Mouse (Mus musculus) MEL (cell line): ENCODE measurements around the gene Id1. TPM values are rescaled to one million over a fixed set of nuclear protein-coding genes. Genes with fewer than 3 reads are reported as not detected.

Source experiments
- DNase-seq: peaks from one replicate; pipeline ENCODE4 v3.0.0; 2011; ENCODE audit warnings: low read depth, low spot score
- H3K27ac ChIP-seq: 2 replicates; pipeline ENCODE4 v1.5.1; 2012; ENCODE audit warnings: low read depth, mild to moderate bottlenecking, control low read depth, low read length, moderate library complexity; ENCODE audit not compliant: control insufficient read depth
- H3K27me3 ChIP-seq, 2 experiments: fragments of 150-350 bp in 1 of 2; sonication (generic) in 1 of 2; 2 replicates each; pipeline ENCODE4 v1.6.1; 2012; ENCODE audit warnings: low read length in 2 of 2, mild to moderate bottlenecking in 2 of 2, improper control_type of control experiment in 1 of 2, moderate library complexity in 1 of 2; ENCODE audit not compliant: insufficient read depth in 2 of 2, control insufficient read depth in 1 of 2
- H3K36me3 ChIP-seq, 2 experiments: 2 replicates each; pipeline ENCODE4 v1.6.1; 2012 to 2014; ENCODE audit warnings: low read length in 2 of 2, improper control_type of control experiment in 1 of 2, inconsistent platforms in 1 of 2, mild to moderate bottlenecking in 1 of 2; ENCODE audit not compliant: insufficient read depth in 2 of 2, control insufficient read depth in 1 of 2
- H3K4me1 ChIP-seq, 2 experiments: fragments of 150-350 bp in 1 of 2; sonication (generic) in 1 of 2; 2 replicates each; pipeline ENCODE4 v1.6.1; 2012; ENCODE audit warnings: low read length in 2 of 2, improper control_type of control experiment in 1 of 2, mild to moderate bottlenecking in 1 of 2; ENCODE audit not compliant: insufficient read depth in 2 of 2, control insufficient read depth in 1 of 2
- H3K4me3 ChIP-seq, 2 experiments: fragments of 150-350 bp in 1 of 2; sonication (generic) in 1 of 2; 2 replicates each; pipeline ENCODE4 v1.5.1; 2012; ENCODE audit warnings: low read depth in 2 of 2, low read length in 2 of 2, mild to moderate bottlenecking in 2 of 2, moderate library complexity in 2 of 2, control low read depth in 1 of 2, improper control_type of control experiment in 1 of 2; ENCODE audit not compliant: control insufficient read depth in 1 of 2, insufficient read depth in 1 of 2
- H3K79me2 ChIP-seq: 2 replicates; pipeline ENCODE4 v1.6.1; 2012; ENCODE audit warnings: mild to moderate bottlenecking, low read length, moderate library complexity; ENCODE audit not compliant: control insufficient read depth, poor library complexity, insufficient read depth
- H3K9ac ChIP-seq: 2 replicates; pipeline ENCODE4 v1.6.1; 2012; ENCODE audit warnings: low read depth, mild to moderate bottlenecking, control low read depth, low read length, moderate library complexity; ENCODE audit not compliant: control insufficient read depth, poor library complexity, severe bottlenecking
- H3K9me3 ChIP-seq: fragments of 150-350 bp; sonication (generic); replicated peaks from 2 replicates; pipeline ENCODE4 v1.6.1; 2012; ENCODE audit warnings: mild to moderate bottlenecking, low read length, improper control_type of control experiment, moderate library complexity; ENCODE audit not compliant: insufficient read depth
- BHLHE40 ChIP-seq: IDR thresholded peaks from 2 replicates; pipeline ENCODE4 v1.6.1; 2012; ENCODE audit warnings: low read depth, mild to moderate bottlenecking, inconsistent platforms, low read length, improper control_type of control experiment, borderline replicate concordance
- CHD1 ChIP-seq: IDR thresholded peaks from 2 replicates; pipeline ENCODE4 v1.6.1; 2012; ENCODE audit warnings: low read depth, mild to moderate bottlenecking, inconsistent platforms, low read length, improper control_type of control experiment
- CHD2 ChIP-seq: IDR thresholded peaks from 2 replicates; pipeline ENCODE4 v1.6.1; 2011; ENCODE audit warnings: low read length, improper control_type of control experiment
- CTCF ChIP-seq, 3 experiments: IDR thresholded peaks in 2 of 3; conservative IDR thresholded peaks in 1 of 3; 2 replicates each; pipeline ENCODE4 v1.5.1; 2011 to 2012; ENCODE audit warnings: low read length in 3 of 3, low read depth in 2 of 3, mild to moderate bottlenecking in 2 of 3, improper control_type of control experiment in 1 of 3, inconsistent platforms in 1 of 3, mixed read lengths in 1 of 3, moderate library complexity in 1 of 3; ENCODE audit not compliant: control insufficient read depth in 1 of 3, insufficient read depth in 1 of 3, poor library complexity in 1 of 3, severe bottlenecking in 1 of 3
- ELF1 ChIP-seq: IDR thresholded peaks from 2 replicates; pipeline ENCODE4 v1.6.1; 2014; ENCODE audit warnings: low read depth, mild to moderate bottlenecking, inconsistent platforms, low read length, improper control_type of control experiment, moderate library complexity
- EP300 ChIP-seq, 2 experiments: IDR thresholded peaks; 2 replicates each; pipeline ENCODE4 v1.6.1; 2011; ENCODE audit warnings: improper control_type of control experiment in 2 of 2, low read length in 2 of 2, low read depth in 1 of 2, mild to moderate bottlenecking in 1 of 2
- GABPA ChIP-seq: IDR thresholded peaks from 2 replicates; pipeline ENCODE4 v1.6.1; 2012; ENCODE audit warnings: low read depth, mild to moderate bottlenecking, inconsistent platforms, low read length, improper control_type of control experiment, moderate library complexity
- GATA1 ChIP-seq: IDR thresholded peaks from 2 replicates; pipeline ENCODE4 v1.6.1; 2011; ENCODE audit warnings: low read depth, low read length, improper control_type of control experiment
- JUND ChIP-seq: IDR thresholded peaks from 2 replicates; pipeline ENCODE4 v1.6.1; 2011; ENCODE audit warnings: low read depth, mild to moderate bottlenecking, improper control_type of control experiment, low read length
- KAT2A ChIP-seq: conservative IDR thresholded peaks from 2 replicates; pipeline ENCODE4 v1.6.1; 2012; ENCODE audit warnings: low read depth, low read length, improper control_type of control experiment, inconsistent platforms
- MEF2A ChIP-seq: IDR thresholded peaks from 2 replicates; pipeline ENCODE4 v1.6.1; 2014; ENCODE audit warnings: low read depth, mild to moderate bottlenecking, inconsistent platforms, low read length, improper control_type of control experiment; ENCODE audit not compliant: poor library complexity, insufficient replicate concordance, severe bottlenecking; ENCODE audit errors: extremely low read depth
- MXI1 ChIP-seq: IDR thresholded peaks from 2 replicates; pipeline ENCODE4 v1.6.1; 2011; ENCODE audit warnings: mild to moderate bottlenecking, low read depth, low read length, improper control_type of control experiment
- MYB ChIP-seq: IDR thresholded peaks from 2 replicates; pipeline ENCODE4 v1.6.1; 2011; ENCODE audit warnings: mild to moderate bottlenecking, low read depth, low read length, improper control_type of control experiment
- POLR2AphosphoS2 ChIP-seq: IDR thresholded peaks from 2 replicates; pipeline ENCODE4 v1.6.1; 2011; ENCODE audit warnings: low read length, improper control_type of control experiment
- RAD21 ChIP-seq: IDR thresholded peaks from 2 replicates; pipeline ENCODE4 v1.6.1; 2011; ENCODE audit warnings: mild to moderate bottlenecking, low read depth, low read length, improper control_type of control experiment
- RCOR1 ChIP-seq: IDR thresholded peaks from 2 replicates; pipeline ENCODE4 v1.6.1; 2012; ENCODE audit warnings: low read depth, mild to moderate bottlenecking, inconsistent platforms, low read length, improper control_type of control experiment
- SMC3 ChIP-seq: IDR thresholded peaks from 2 replicates; pipeline ENCODE4 v1.6.1; 2011; ENCODE audit warnings: low read depth, low read length, improper control_type of control experiment
- UBTF ChIP-seq: IDR thresholded peaks from 2 replicates; pipeline ENCODE4 v1.6.1; 2012; ENCODE audit warnings: low read depth, mild to moderate bottlenecking, inconsistent platforms, low read length, improper control_type of control experiment, moderate library complexity, borderline replicate concordance; ENCODE audit not compliant: insufficient read depth
- USF2 ChIP-seq, 2 experiments: IDR thresholded peaks; 2 replicates each; pipeline ENCODE4 v1.6.1; 2011 to 2012; ENCODE audit warnings: improper control_type of control experiment in 2 of 2, low read length in 2 of 2, borderline replicate concordance in 1 of 2, inconsistent platforms in 1 of 2, low read depth in 1 of 2, mild to moderate bottlenecking in 1 of 2; ENCODE audit not compliant: insufficient read depth in 1 of 2
- ZC3H11A ChIP-seq: IDR thresholded peaks from 2 replicates; pipeline ENCODE4 v1.6.1; 2012; ENCODE audit warnings: low read depth, mild to moderate bottlenecking, inconsistent platforms, low read length, improper control_type of control experiment
- ZKSCAN1 ChIP-seq: IDR thresholded peaks from 2 replicates; pipeline ENCODE4 v1.6.1; 2012; ENCODE audit warnings: low read depth, mild to moderate bottlenecking, inconsistent platforms, low read length, improper control_type of control experiment, moderate library complexity
- ZNF384 ChIP-seq: IDR thresholded peaks from 2 replicates; pipeline ENCODE4 v1.6.1; 2012; ENCODE audit warnings: low read depth, mild to moderate bottlenecking, inconsistent platforms, low read length, improper control_type of control experiment
- polyA plus RNA-seq, 2 experiments: library from polyadenylated mRNA; stranded (reverse) in 1 of 2; unstranded in 1 of 2; fragments of >175 nt in 1 of 2; fragments of >200 nt in 1 of 2; gene quantifications; 2 replicates each; pipeline versions ENCODE4 v1.2.1 to v1.2.4; 2012; ENCODE audit warnings: low replicate concordance in 2 of 2, low read depth in 1 of 2; ENCODE audit not compliant: insufficient read length in 2 of 2, insufficient read depth in 1 of 2, missing spikeins in 1 of 2
- total RNA-seq: library from RNA; depleted of rRNA; stranded (reverse); fragments of 300-350 nt; gene quantifications from 2 replicates; pipeline ENCODE4 v1.2.3, GENCODE M21; 2012

Id1 gene
- total and polyA plus RNA-seq, 3 experiments, result 102 to 486 TPM; not detected in 1

GRCm38 (mm10) chr2:152781031-152781711 is 45.1 kb downstream of the Id1 start:
- TF ChIP-seq MXI1 (no peak), ZKSCAN1 (no peak), GATA1 (no peak), JUND (no peak), ELF1 (no peak)
- TF ChIP-seq, all 39 proteins: peak for 0
- Histone ChIP-seq H3K27me3 (no peaks in the 10 kb centered on the region), H3K27ac (no peak overlapping the region), H3K36me3 (peaks cover 0 to 2% of the 10 kb centered on the region in 2 experiments; a peak in 1 of 4 replicates), H3K4me3 (no peak overlapping the region), H3K9me3 (no peaks in the 10 kb centered on the region), H3K9ac (no peak overlapping the region), H3K4me1 (0 out of 4 replicates have a peak, but pooled peaks cover 0 to 3% of the 10 kb centered on the region in 2 experiments), H3K79me2 (no peaks in the 10 kb centered on the region)
- DNase-seq, result no peak

- DNase-seq, result no peak
- H3K27me3 ChIP-seq, result no peaks in the 10 kb centered on the region
- no peaks in the 10 kb centered on the region for H3K79me2 ChIP-seq
- no peak overlapping the region for H3K4me3 ChIP-seq
- H3K27ac ChIP-seq, result no peak overlapping the region
- H3K9me3 ChIP-seq, result no peaks in the 10 kb centered on the region
- TF ChIP-seq GATA1 (no peak), ZC3H11A (no peak), ZKSCAN1 (no peak), SMC3 (no peak), CHD1 (no peak), UBTF (no peak), USF2 (IDR thresholded peaks at IDR 0.05; ENCODE audit: borderline replicate concordance in 1 of 2, insufficient read depth in 1 of 2, low read depth in 1 of 2, low read length in 2 of 2) (no peak), CHD2 (no peak), ZNF384 (no peak), MEF2A (no peak), CTCF (IDR thresholded peaks at IDR 0.05 in 2 of 3, conservative IDR thresholded peaks at IDR 0.05 in 1 of 3; ENCODE audit: control insufficient read depth in 1 of 3, insufficient read depth in 1 of 3, low read depth in 2 of 3, low read length in 3 of 3, poor library complexity in 1 of 3, severe bottlenecking in 1 of 3) (no peak), MYB (no peak), RCOR1 (no peak), GABPA (no peak), BHLHE40 (no peak), POLR2AphosphoS2 (no peak), EP300 (IDR thresholded peaks at IDR 0.05; ENCODE audit: low read depth in 1 of 2, low read length in 2 of 2) (no peak), KAT2A (no peak), RAD21 (no peak)
- H3K36me3 ChIP-seq, result peaks cover 0 to 9% of the 10 kb centered on the region in 2 experiments; a peak in 2 of 4 replicates
- no peak overlapping the region for H3K9ac ChIP-seq
- peaks cover 2 to 10% of the 10 kb centered on the region in 2 experiments; a peak in 3 of 4 replicates for H3K4me1 ChIP-seq
Observed at GRCm38 (mm10) chr2:152782656-152783055, 46.6 kb downstream of the Id1 start.
